Mouse (Mus musculus) regulatory T cell (primary cell): Measurements from ENCODE around the gene Lrp8.

Experiments used
- in situ Hi-C: fragments of 300-600 bp; cut with MboI, MseI; formaldehyde crosslinking; loops from one replicate; pipeline ENCODE4 v1.15.1; 2025; ENCODE audit warnings: high pct_unique_total_duplicates

Gene Lrp8

GRCm38 (mm10) chr4:107920336-107920735 lies 118.3 kb downstream of the Lrp8 start:
- in situ Hi-C loops, result no loop called here

DNA sequence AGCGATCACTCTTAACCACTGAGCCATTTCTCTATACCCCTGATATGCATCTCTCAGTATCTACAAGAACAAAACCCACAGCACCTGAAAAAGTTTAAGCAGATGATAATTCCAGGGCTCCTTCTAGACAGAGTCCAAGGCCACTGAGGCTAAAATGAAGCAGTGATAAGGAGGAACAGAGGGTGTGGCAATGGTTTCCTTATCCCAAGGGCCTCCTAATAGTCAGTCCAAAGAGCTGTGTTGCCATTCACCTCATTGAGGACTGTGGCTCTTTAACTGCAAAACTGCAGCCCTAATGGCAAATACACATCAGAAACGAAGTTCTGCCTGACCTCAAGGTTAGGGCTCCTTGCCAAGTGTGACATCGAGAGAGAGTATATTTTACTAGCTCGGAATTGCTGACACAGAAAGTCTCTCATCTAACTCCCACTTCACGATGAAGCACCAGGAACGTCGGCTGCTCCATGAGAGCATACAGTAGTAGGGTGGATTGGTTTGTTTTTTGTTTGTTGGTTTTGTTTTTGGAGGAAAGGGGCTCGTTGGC lies 119.2 kb downstream of the Lrp8 start:
- in situ Hi-C loops, result no loop called here

DNA sequence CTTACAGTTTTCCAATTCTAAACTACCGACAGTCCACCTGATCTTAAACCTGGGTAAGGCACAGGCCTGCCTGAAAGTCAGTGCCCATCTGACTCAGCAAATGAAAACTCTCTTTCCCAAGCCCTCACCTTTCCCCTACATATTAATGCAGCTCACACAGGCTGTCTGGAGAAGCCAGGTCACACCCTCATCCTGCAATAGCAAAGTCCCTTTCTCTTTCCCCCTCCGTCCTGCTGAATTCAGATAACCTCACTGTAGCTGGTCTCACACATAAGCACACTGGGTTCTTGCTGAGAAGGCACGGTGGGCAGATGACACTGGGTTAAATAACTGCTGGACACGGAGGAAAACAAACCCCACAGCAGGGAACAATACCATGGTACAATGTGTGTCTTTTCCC lies 119.9 kb downstream of the Lrp8 start:
- in situ Hi-C loops, result no loop called here

GRCm38 (mm10) chr4:107923145-107923802 lies 121.2 kb downstream of the Lrp8 start, which contains the start of gene Cpt2:
Gene Cpt2, minus strand, starts transcription at chr4:107923610.
- in situ Hi-C loops, result no loop called here

DNA sequence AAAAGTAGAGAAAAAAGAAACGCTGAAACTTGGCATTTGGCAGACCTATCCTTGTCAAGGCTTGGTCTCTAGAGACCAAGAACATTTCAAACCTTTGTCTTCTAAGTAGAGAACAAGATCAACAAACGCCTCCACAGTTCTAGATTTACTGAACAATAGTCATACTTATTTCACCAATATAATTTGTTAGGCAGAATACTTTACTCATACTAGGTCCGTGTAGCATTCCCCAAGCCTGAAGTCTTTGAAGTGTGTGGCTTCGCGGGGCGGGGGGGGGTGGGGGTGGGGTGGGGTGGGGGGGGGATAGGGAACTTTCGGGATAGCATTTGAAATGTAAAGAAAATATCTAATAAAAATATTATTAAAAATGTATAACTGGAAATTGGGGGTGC lies 121.7 kb downstream of the Lrp8 start:
- in situ Hi-C loops, result no loop called here
